Mouse (Mus musculus): Measurements from ENCODE around the gene Ano3.

- TF ChIP-seq CTCF (IDR thresholded peaks at IDR 0.05; ENCODE audit: borderline replicate concordance, extremely low read depth, insufficient read depth, insufficient read length) (no peak), POLR2A (IDR thresholded peaks at IDR 0.05; ENCODE audit: borderline replicate concordance, extremely low read depth, insufficient read depth, insufficient read length, poor library complexity, severe bottlenecking) (no peak)
These were observed 21.6 kb downstream of the Ano3 start for GRCm38 (mm10) chr2:110929126-110929525.
